Mouse (Mus musculus): ENCODE data around the gene Tmf1. TPM values are rescaled to one million over a fixed set of nuclear protein-coding genes. Genes with fewer than 3 reads are reported as not detected.
A peak's percentile ranks its signal among the peaks of the same experiment; 100 is the strongest.

Tmf1 gene
- total RNA-seq, 2 experiments from 2014 or later: 38.5 to 39.7 TPM

DNA sequence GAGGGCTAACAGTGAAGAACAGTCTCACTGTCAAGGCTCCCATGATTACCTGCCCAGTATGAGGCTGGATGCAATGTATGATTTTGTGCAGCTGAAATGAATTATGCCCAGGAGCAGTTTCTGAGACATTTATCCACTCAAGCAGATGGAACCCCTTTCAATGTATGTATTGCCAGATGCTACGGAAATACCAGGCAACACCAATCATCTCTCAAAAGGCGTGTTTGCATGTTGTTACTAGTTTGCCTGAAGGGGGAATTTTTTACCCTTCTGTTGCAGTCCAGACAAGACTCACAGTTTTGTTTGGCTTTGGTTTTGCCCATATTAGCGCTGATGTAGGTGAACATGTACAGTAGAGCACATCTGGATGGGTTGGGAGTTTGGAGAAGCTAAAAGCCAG is 60.6 kb downstream of the Tmf1 start:
- DNase-seq: no peak
- intact Hi-C loops (cut with DNase I): no loop called here

DNA sequence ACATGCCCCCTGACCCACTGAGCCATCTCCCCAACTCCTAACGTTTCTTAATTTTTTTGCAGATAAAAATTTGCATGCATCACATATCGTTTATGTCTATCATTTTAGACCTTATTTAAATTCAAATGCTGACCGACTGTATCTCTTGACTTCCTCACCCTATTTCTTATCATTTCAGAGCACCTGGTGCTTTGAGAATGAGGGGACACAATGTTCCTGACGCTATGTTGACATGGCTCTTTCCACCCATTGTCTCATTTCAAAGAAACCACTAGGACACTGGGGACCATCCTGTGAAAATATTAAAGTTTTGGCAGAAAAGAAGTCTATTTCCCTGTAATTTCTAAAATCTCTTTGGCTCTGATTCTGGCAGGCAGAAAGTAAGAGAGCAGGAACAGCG is 62.0 kb downstream of the Tmf1 start:
- DNase-seq: no peak
- intact Hi-C loops (cut with DNase I): no loop called here

DNA sequence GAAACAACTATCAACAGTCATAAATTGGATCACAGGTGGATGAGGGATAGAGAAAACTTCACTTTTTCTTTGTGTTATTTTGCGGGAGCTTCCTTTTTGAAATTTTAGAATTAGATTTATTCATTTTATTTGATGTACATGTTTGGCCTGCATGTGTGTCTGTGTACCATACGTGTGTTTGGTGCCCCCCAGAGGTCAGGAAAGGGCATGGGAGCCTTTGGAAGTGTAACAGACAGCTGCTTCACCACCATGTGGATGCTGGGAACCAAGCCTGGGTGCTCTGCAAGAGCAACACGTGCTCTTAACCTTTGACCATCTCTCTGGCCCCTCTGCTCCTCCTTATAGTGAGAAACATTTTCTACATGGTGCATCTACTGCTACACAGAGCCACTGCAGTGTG is 64.1 kb downstream of the Tmf1 start:
- intact Hi-C loops (cut with DNase I): no loop called here

DNA sequence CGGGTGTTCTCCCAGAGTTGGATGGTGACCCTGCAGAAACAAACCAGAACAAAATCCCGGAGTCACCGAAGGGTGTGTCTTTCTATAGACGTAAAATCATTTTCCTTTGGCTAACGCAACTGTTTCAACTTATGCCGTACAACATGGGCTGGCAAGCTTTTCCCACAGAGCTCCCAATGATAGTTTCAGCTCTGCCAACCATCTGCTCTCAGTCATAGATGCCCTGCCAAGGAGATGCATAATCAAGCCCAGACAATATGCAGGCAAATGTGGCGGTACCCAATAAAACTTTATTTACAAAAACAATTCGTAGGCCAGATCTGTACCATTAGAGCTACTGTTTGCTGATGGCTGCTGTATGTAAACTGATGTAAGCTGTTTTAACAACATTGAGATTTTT is 66.7 kb downstream of the Tmf1 start:
- DNase-seq: no peak
- intact Hi-C loops (cut with DNase I): no loop called here

More for the DNA sequence above, 64.1 kb downstream of the Tmf1 start:
- no peak for DNase-seq

GRCm38 (mm10) chr6:97106777-97107176 is 72.1 kb downstream of the Tmf1 start:
- peak; percentile 15 to 31 for DNase-seq
- intact Hi-C loops (cut with DNase I): loop anchor here (2.0 to 5.0 kb wide), 2 partner anchors 80 to 99 kb away; no protein-coding TSS in a partner anchor

GRCm38 (mm10) chr6:97106106-97106505 is 72.8 kb downstream of the Tmf1 start:
- intact Hi-C loops (cut with DNase I): loop anchor here (2.0 to 5.0 kb wide), 2 partner anchors 79 to 99 kb away; no protein-coding TSS in a partner anchor
- DNase-seq: no peak

DNA sequence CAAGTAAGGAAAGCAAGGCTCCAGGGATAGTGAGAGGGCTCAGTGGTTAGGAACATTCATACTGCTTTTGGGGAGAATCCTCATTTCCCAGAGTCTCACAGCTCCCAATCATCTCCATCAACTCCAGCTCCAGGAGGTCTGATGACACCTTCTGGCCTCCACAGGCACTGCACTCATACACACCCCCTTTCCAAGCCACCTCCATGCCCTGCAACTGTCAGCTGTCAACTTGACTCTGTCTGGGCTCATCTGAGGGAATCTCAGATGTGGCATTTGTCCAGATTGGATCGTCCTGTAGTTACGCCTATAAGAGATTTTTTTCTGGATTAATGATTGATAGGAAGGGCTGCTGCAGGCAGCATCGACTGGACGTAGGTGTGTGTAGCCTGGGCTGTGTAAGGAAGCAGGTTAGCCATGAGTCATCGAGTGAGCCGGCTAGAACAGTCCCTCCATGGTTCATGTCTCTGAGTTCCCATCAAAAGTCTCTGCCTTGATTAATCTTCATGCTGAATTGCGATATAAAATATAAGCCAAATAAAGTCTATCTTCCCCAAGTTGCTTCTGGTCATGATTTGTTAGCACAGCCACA is 74.6 kb downstream of the Tmf1 start:
- DNase-seq: no peak
- intact Hi-C loops (cut with DNase I): no loop called here

Other genes with a start within 250 kb of the Tmf1 start
- gene Fam19a4, start 118.7 kb downstream of the Tmf1 start, total RNA-seq (2021): not detected
- gene Eogt, start 29.9 kb downstream of the Tmf1 start, total RNA-seq (2021): 10 to 100 TPM; 14.5 to 17.0 TPM
- 10 to 100 TPM; 53.0 to 61.3 TPM for gene Uba3, start 26.5 kb upstream of the Tmf1 start, total RNA-seq (2021)
- gene Arl6ip5, start 31.6 kb upstream of the Tmf1 start, total RNA-seq (2021): 100 to 1,000 TPM; 120 to 128 TPM
- 10 to 100 TPM; 57.6 to 64.6 TPM for gene Lmod3, start 73.6 kb upstream of the Tmf1 start, total RNA-seq (2021)

Measured in heart, postnatal 36 days (tissue).